Mouse (Mus musculus) lung, postnatal 14 days (tissue): ENCODE measurements around the gene Cdcp2.
A peak's percentile ranks its signal among the peaks of the same experiment; 100 is the strongest.
"Not testable (repeated sequence)": the region's sequence is repeated elsewhere in the genome, so short reads cannot be mapped to it uniquely, and the experiment has no call there.

Source experiments
- DNase-seq: peaks from one replicate; pipeline ENCODE4 v3.0.0; 2021

The Cdcp2 gene

GRCm38 (mm10) chr4:107094484-107095187 is 2.1 kb upstream of the Cdcp2 start:
- no peak for DNase-seq

- no peak for DNase-seq
Measured at GRCm38 (mm10) chr4:107096043-107096442, 648 bp upstream of the Cdcp2 start.

GRCm38 (mm10) chr4:107097871-107098270 is 1.2 kb downstream of the Cdcp2 start:
- no peak for DNase-seq

- DNase-seq, result no peak
Measured at GRCm38 (mm10) chr4:107098375-107098774, 1.7 kb downstream of the Cdcp2 start.

- no peak for DNase-seq
Measured at GRCm38 (mm10) chr4:107098791-107099525, 2.3 kb downstream of the Cdcp2 start.

GRCm38 (mm10) chr4:107102220-107102619 is 5.5 kb downstream of the Cdcp2 start:
- DNase-seq, result no peak

- DNase-seq, result no peak
Measured at GRCm38 (mm10) chr4:107106777-107107176, 10.1 kb downstream of the Cdcp2 start.

GRCm38 (mm10) chr4:107108291-107108731 is 11.6 kb downstream of the Cdcp2 start:
- DNase-seq, result no peak

- DNase-seq, result not testable (repeated sequence)
Measured at GRCm38 (mm10) chr4:107109181-107109580, 12.5 kb downstream of the Cdcp2 start.

GRCm38 (mm10) chr4:107114278-107114677 is 17.6 kb downstream of the Cdcp2 start:
- no peak for DNase-seq

- no peak for DNase-seq
Measured at GRCm38 (mm10) chr4:107117741-107118385, 21.2 kb downstream of the Cdcp2 start.

- DNase-seq, result no peak
Measured at GRCm38 (mm10) chr4:107119056-107119455, 22.4 kb downstream of the Cdcp2 start.

GRCm38 (mm10) chr4:107120676-107121075 is 24.0 kb downstream of the Cdcp2 start:
- no peak for DNase-seq

- peak; percentile 50 for DNase-seq
Measured at GRCm38 (mm10) chr4:107121165-107121943, 24.7 kb downstream of the Cdcp2 start.

GRCm38 (mm10) chr4:107124376-107124775 is 27.7 kb downstream of the Cdcp2 start:
- DNase-seq, result no peak

GRCm38 (mm10) chr4:107125101-107125500 is 28.4 kb downstream of the Cdcp2 start:
- no peak for DNase-seq

- no peak for DNase-seq
Measured at GRCm38 (mm10) chr4:107126389-107126788, 29.7 kb downstream of the Cdcp2 start.

- DNase-seq, result no peak
Measured at GRCm38 (mm10) chr4:107126891-107127524, 30.3 kb downstream of the Cdcp2 start.

GRCm38 (mm10) chr4:107127901-107128669 is 31.4 kb downstream of the Cdcp2 start:
- DNase-seq, result no peak

GRCm38 (mm10) chr4:107129373-107129772 is 32.7 kb downstream of the Cdcp2 start:
- no peak for DNase-seq

- no peak for DNase-seq
Measured at GRCm38 (mm10) chr4:107130534-107130933, 33.8 kb downstream of the Cdcp2 start.

- no peak for DNase-seq
Measured at GRCm38 (mm10) chr4:107134891-107135290, 38.2 kb downstream of the Cdcp2 start.
